Mouse (Mus musculus): ENCODE measurements around the gene Ube2dnl2. TPM values are rescaled to one million over a fixed set of nuclear protein-coding genes. Genes with fewer than 3 reads are reported as not detected.

Gene Ube2dnl2
- not detected in 2 replicates for total RNA-seq (2012; rRNA removed)

GRCm38 (mm10) chrX:114907282-114907681, at the start of gene Ube2dnl2:
Gene Ube2dnl2, plus strand, starts transcription at chrX:114907582.
- H3K4me3 ChIP-seq (ENCODE audit: insufficient read depth in 1 of 2, low read depth in 1 of 2, low read length in 2 of 2, poor library complexity in 1 of 2, severe bottlenecking in 1 of 2): no peak within 1 kb of the TSS
- no peaks in the 10 kb centered on the region for H3K4me1 ChIP-seq (ENCODE audit: control insufficient read depth in 2 of 2, insufficient read depth in 2 of 2, low read length in 2 of 2, poor library complexity in 1 of 2)
- no peak for DNase-seq (ENCODE audit: low read depth, low spot score)
- TF ChIP-seq ZNF384 (IDR thresholded peaks at IDR 0.05; ENCODE audit: low read depth, low read length): no peak
- no peak for TF ChIP-seq ZC3H11A (IDR thresholded peaks at IDR 0.05; ENCODE audit: borderline replicate concordance, low read depth, low read length)
- no peak for TF ChIP-seq MAFK (IDR thresholded peaks at IDR 0.05; ENCODE audit: insufficient read depth, low read depth, low read length)
- no peak for TF ChIP-seq HCFC1 (IDR thresholded peaks at IDR 0.05; ENCODE audit: borderline replicate concordance, insufficient read depth, low read length)
- no peak for TF ChIP-seq CHD2 (IDR thresholded peaks at IDR 0.05; ENCODE audit: low read depth, low read length)
- no peak within 1 kb of the TSS for H3K27ac ChIP-seq (ENCODE audit: insufficient read depth, low read depth, low read length, poor library complexity, severe bottlenecking)
- H3K9me3 ChIP-seq (ENCODE audit: control insufficient read depth, insufficient read depth, low read depth, low read length): no peaks in the 10 kb centered on the region
- H3K9ac ChIP-seq (ENCODE audit: insufficient read depth, low read depth, low read length, poor library complexity, severe bottlenecking): no peak within 1 kb of the TSS
- no peaks in the 10 kb centered on the region for H3K36me3 ChIP-seq (ENCODE audit: control insufficient read depth, insufficient read depth, low read length, poor library complexity, severe bottlenecking)
- in situ Hi-C loops (cut with MboI; ENCODE audit: low sequenced_read_pairs in 2 of 2, unreplicated experiment in 2 of 2): no loop called here

- in situ Hi-C loops (cut with MboI; ENCODE audit: low sequenced_read_pairs in 2 of 2, unreplicated experiment in 2 of 2): no loop called here
- no peak overlapping the region for H3K27ac ChIP-seq (ENCODE audit: insufficient read depth, low read depth, low read length, poor library complexity, severe bottlenecking)
- H3K36me3 ChIP-seq (ENCODE audit: control insufficient read depth, insufficient read depth, low read length, poor library complexity, severe bottlenecking): no peaks in the 10 kb centered on the region
- H3K9me3 ChIP-seq (ENCODE audit: control insufficient read depth, insufficient read depth, low read depth, low read length): no peaks in the 10 kb centered on the region
- H3K4me1 ChIP-seq (ENCODE audit: control insufficient read depth in 2 of 2, insufficient read depth in 2 of 2, low read length in 2 of 2, poor library complexity in 1 of 2): no peaks in the 10 kb centered on the region
- no peak overlapping the region for H3K9ac ChIP-seq (ENCODE audit: insufficient read depth, low read depth, low read length, poor library complexity, severe bottlenecking)
- no peak overlapping the region for H3K4me3 ChIP-seq (ENCODE audit: insufficient read depth in 1 of 2, low read depth in 1 of 2, low read length in 2 of 2, poor library complexity in 1 of 2, severe bottlenecking in 1 of 2)
- DNase-seq (ENCODE audit: low read depth, low spot score): no peak
- no peak for TF ChIP-seq CHD2 (IDR thresholded peaks at IDR 0.05; ENCODE audit: low read depth, low read length)
- TF ChIP-seq MAFK (IDR thresholded peaks at IDR 0.05; ENCODE audit: insufficient read depth, low read depth, low read length): no peak
- TF ChIP-seq ZNF384 (IDR thresholded peaks at IDR 0.05; ENCODE audit: low read depth, low read length): no peak
- no peak for TF ChIP-seq ZC3H11A (IDR thresholded peaks at IDR 0.05; ENCODE audit: borderline replicate concordance, low read depth, low read length)
These were observed 11.9 kb upstream of the Ube2dnl2 start for GRCm38 (mm10) chrX:114895489-114895888.

GRCm38 (mm10) chrX:114897506-114897905, 9.9 kb upstream of the Ube2dnl2 start:
- no peak for TF ChIP-seq ZNF384 (IDR thresholded peaks at IDR 0.05; ENCODE audit: low read depth, low read length)
- no peak for TF ChIP-seq ZC3H11A (IDR thresholded peaks at IDR 0.05; ENCODE audit: borderline replicate concordance, low read depth, low read length)
- no peak for TF ChIP-seq HCFC1 (IDR thresholded peaks at IDR 0.05; ENCODE audit: borderline replicate concordance, insufficient read depth, low read length)
- TF ChIP-seq MAFK (IDR thresholded peaks at IDR 0.05; ENCODE audit: insufficient read depth, low read depth, low read length): no peak
- no peak for TF ChIP-seq CHD2 (IDR thresholded peaks at IDR 0.05; ENCODE audit: low read depth, low read length)
- in situ Hi-C loops (cut with MboI; ENCODE audit: low sequenced_read_pairs in 2 of 2, unreplicated experiment in 2 of 2): no loop called here
- Histone ChIP-seq H3K4me3 (ENCODE audit: insufficient read depth in 1 of 2, low read depth in 1 of 2, low read length in 2 of 2, poor library complexity in 1 of 2, severe bottlenecking in 1 of 2) (no peak overlapping the region), H3K27ac (ENCODE audit: insufficient read depth, low read depth, low read length, poor library complexity, severe bottlenecking) (no peak overlapping the region), H3K4me1 (ENCODE audit: control insufficient read depth in 2 of 2, insufficient read depth in 2 of 2, low read length in 2 of 2, poor library complexity in 1 of 2) (no peaks in the 10 kb centered on the region), H3K36me3 (ENCODE audit: control insufficient read depth, insufficient read depth, low read length, poor library complexity, severe bottlenecking) (no peaks in the 10 kb centered on the region), H3K9ac (ENCODE audit: insufficient read depth, low read depth, low read length, poor library complexity, severe bottlenecking) (no peak overlapping the region), H3K9me3 (ENCODE audit: control insufficient read depth, insufficient read depth, low read depth, low read length) (no peaks in the 10 kb centered on the region)
- DNase-seq (ENCODE audit: low read depth, low spot score): no peak

- TF ChIP-seq MAFK (IDR thresholded peaks at IDR 0.05; ENCODE audit: insufficient read depth, low read depth, low read length) (no peak), HCFC1 (IDR thresholded peaks at IDR 0.05; ENCODE audit: borderline replicate concordance, insufficient read depth, low read length) (no peak), ZNF384 (IDR thresholded peaks at IDR 0.05; ENCODE audit: low read depth, low read length) (no peak), ZC3H11A (IDR thresholded peaks at IDR 0.05; ENCODE audit: borderline replicate concordance, low read depth, low read length) (no peak), CHD2 (IDR thresholded peaks at IDR 0.05; ENCODE audit: low read depth, low read length) (no peak)
- DNase-seq (ENCODE audit: low read depth, low spot score): no peak
- Histone ChIP-seq H3K27ac (ENCODE audit: insufficient read depth, low read depth, low read length, poor library complexity, severe bottlenecking) (no peak overlapping the region), H3K36me3 (ENCODE audit: control insufficient read depth, insufficient read depth, low read length, poor library complexity, severe bottlenecking) (no peaks in the 10 kb centered on the region), H3K4me3 (ENCODE audit: insufficient read depth in 1 of 2, low read depth in 1 of 2, low read length in 2 of 2, poor library complexity in 1 of 2, severe bottlenecking in 1 of 2) (no peak overlapping the region), H3K9me3 (ENCODE audit: control insufficient read depth, insufficient read depth, low read depth, low read length) (no peaks in the 10 kb centered on the region), H3K4me1 (ENCODE audit: control insufficient read depth in 2 of 2, insufficient read depth in 2 of 2, low read length in 2 of 2, poor library complexity in 1 of 2) (no peaks in the 10 kb centered on the region), H3K9ac (ENCODE audit: insufficient read depth, low read depth, low read length, poor library complexity, severe bottlenecking) (no peak overlapping the region)
- in situ Hi-C loops (cut with MboI; ENCODE audit: low sequenced_read_pairs in 2 of 2, unreplicated experiment in 2 of 2): no loop called here
These were observed 4.0 kb upstream of the Ube2dnl2 start for GRCm38 (mm10) chrX:114903391-114903790.

DNA sequence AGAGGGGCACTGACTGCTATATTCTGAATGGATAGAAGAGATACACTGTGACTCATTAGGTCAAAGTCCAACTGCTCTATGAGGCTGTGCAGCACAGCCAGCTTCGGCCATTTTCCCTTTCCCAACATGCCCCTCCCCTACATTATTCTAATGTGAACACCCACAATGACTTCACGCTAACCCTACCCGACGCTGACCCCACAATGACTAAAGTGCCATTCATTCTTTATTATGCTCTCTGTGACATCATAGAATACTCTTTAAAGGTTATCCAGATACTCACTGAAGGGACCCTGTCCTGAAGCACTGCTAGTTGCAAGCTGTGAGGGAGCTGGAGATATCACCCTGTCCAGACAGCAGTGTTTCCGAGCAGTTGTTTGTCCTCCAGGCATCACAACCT, 2.7 kb upstream of the Ube2dnl2 start, which contains the start of gene Ube2dnl1:
Ube2dnl1 (plus strand) TSS at position 301 of the 400 bp plus-strand sequence.
- no peaks in the 10 kb centered on the region for H3K4me1 ChIP-seq (ENCODE audit: control insufficient read depth in 2 of 2, insufficient read depth in 2 of 2, low read length in 2 of 2, poor library complexity in 1 of 2)
- DNase-seq (ENCODE audit: low read depth, low spot score): no peak
- H3K27ac ChIP-seq (ENCODE audit: insufficient read depth, low read depth, low read length, poor library complexity, severe bottlenecking): no peak within 1 kb of the TSS
- TF ChIP-seq MAFK (IDR thresholded peaks at IDR 0.05; ENCODE audit: insufficient read depth, low read depth, low read length) (no peak), HCFC1 (IDR thresholded peaks at IDR 0.05; ENCODE audit: borderline replicate concordance, insufficient read depth, low read length) (no peak)
- in situ Hi-C loops (cut with MboI; ENCODE audit: low sequenced_read_pairs in 2 of 2, unreplicated experiment in 2 of 2): no loop called here
- H3K9me3 ChIP-seq (ENCODE audit: control insufficient read depth, insufficient read depth, low read depth, low read length): no peaks in the 10 kb centered on the region
- no peak within 1 kb of the TSS for H3K4me3 ChIP-seq (ENCODE audit: insufficient read depth in 1 of 2, low read depth in 1 of 2, low read length in 2 of 2, poor library complexity in 1 of 2, severe bottlenecking in 1 of 2)
- no peak within 1 kb of the TSS for H3K9ac ChIP-seq (ENCODE audit: insufficient read depth, low read depth, low read length, poor library complexity, severe bottlenecking)
- no peaks in the 10 kb centered on the region for H3K36me3 ChIP-seq (ENCODE audit: control insufficient read depth, insufficient read depth, low read length, poor library complexity, severe bottlenecking)
